Mouse (Mus musculus): ENCODE data around the gene Rnf19b.

Rnf19b gene

GRCm38 (mm10) chr4:129120520-129121445, 62.7 kb downstream of the Rnf19b start:
- DNase-seq (ENCODE audit: low read depth) = no peak

GRCm38 (mm10) chr4:129121569-129122086, 63.6 kb downstream of the Rnf19b start, which contains the start of gene Hpca:
Hpca (minus strand) TSS chr4:129122036.
- no peak for DNase-seq (ENCODE audit: low read depth)

- DNase-seq (ENCODE audit: low read depth) = no peak
Measured at GRCm38 (mm10) chr4:129122107-129122506, 64.0 kb downstream of the Rnf19b start.

- DNase-seq (ENCODE audit: low read depth) = no peak
Measured at GRCm38 (mm10) chr4:129122719-129123118, 64.6 kb downstream of the Rnf19b start.

GRCm38 (mm10) chr4:129124652-129125146, 66.6 kb downstream of the Rnf19b start:
- DNase-seq (ENCODE audit: low read depth) = no peak

GRCm38 (mm10) chr4:129125736-129126451, 67.8 kb downstream of the Rnf19b start:
- DNase-seq (ENCODE audit: low read depth) = no peak

- no peak for DNase-seq (ENCODE audit: low read depth)
Measured at GRCm38 (mm10) chr4:129128582-129129338, 70.7 kb downstream of the Rnf19b start.

- DNase-seq (ENCODE audit: low read depth) = no peak
Measured at GRCm38 (mm10) chr4:129129387-129129786, 71.3 kb downstream of the Rnf19b start.

- DNase-seq (ENCODE audit: low read depth) = no peak
Measured at GRCm38 (mm10) chr4:129130149-129130548, 72.1 kb downstream of the Rnf19b start.

- no peak for DNase-seq (ENCODE audit: low read depth)
Measured at GRCm38 (mm10) chr4:129130755-129131303, 72.8 kb downstream of the Rnf19b start.

- DNase-seq (ENCODE audit: low read depth) = no peak
Measured at GRCm38 (mm10) chr4:129134799-129135585, 76.9 kb downstream of the Rnf19b start.

All from fibroblast of lung, adult 2 months (primary cell).